ENCODE assay signal across 26 mouse cellular contexts in the genomic region with DNA sequence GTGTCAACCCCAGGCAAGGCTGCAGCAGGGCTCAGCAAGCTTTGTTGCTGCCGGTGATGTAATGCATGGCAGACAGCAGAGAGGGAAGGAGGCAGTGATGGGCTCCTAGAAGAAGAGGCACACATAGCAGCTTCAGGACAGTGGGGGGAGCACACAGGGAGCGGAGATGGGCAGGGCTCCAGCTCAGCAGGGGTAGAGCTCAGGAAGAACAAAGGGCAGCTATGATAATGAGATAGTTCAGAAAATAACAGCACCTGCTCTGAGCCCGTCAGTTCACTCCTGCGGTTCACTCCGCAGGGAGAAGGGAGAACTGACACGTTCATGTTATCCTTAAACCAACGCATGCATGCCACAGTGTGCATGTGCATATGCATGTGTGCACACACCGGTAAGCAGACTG. TPM values are rescaled to one million over a fixed set of nuclear protein-coding genes. Genes with fewer than 3 reads are reported as not detected.
DNase-seq lines count a peak whose midpoint lies in the region; ATAC-seq and TF ChIP-seq lines count a peak whose summit lies in the region.
"Had no signal": no experiment of that assay in that cellular context is flagged by ENCODE, and none has a peak within 500 bp of the region (broad histone marks: within the 10 kb centered on the region; RNA-seq: fewer than 3 reads in every experiment).

No protein-coding gene starts in this region.

- DNase-seq in cerebellum, adult 9-11 months: peak; percentile 65
- no peak for DNase-seq in cerebellum, adult 11 months
- peak; percentile 27 for DNase-seq in kidney, adult 2 months
- no peak for DNase-seq in kidney, postnatal 14 days
- peak; percentile 53 for DNase-seq in brain, adult 2 months (ENCODE audit: low read depth, low spot score)
- no peak for DNase-seq in hindbrain, embryonic 11.5 days (ENCODE audit: low spot score)
- no peak for DNase-seq in layer of hippocampus, postnatal 14 days (ENCODE audit: low spot score in 2 of 2)
- DNase-seq: adrenal gland, postnatal 10 days; embryo, embryonic 11 days; gastrocnemius, postnatal 10 days; heart, postnatal 10 days; lung, postnatal 36 days; right cerebral cortex, postnatal 25 days; spleen, adult 18-20 months; thymus, postnatal 25 days had no signal

- H3K27ac ChIP-seq in kidney, adult 2 months (ENCODE audit: insufficient read depth, low read depth, low read length): no peak overlapping the region
- H3K27ac ChIP-seq in ES-Bruce4 (ENCODE audit: insufficient read depth, low read length): no peak overlapping the region
- no peak overlapping the region for H3K27ac ChIP-seq in hindbrain, embryonic 11.5 days (ENCODE audit: low read depth, low read length)
- H3K27ac ChIP-seq: embryonic facial prominence, embryonic 12.5 days; heart, embryonic 13.5 days; hindbrain, embryonic 15.5 days; limb, embryonic 13.5 days; midbrain, embryonic 15.5 days had no signal

- H3K4me1 ChIP-seq in kidney, adult 2 months (ENCODE audit: control insufficient read depth, insufficient read depth, low read length): no peaks in the 10 kb centered on the region
- peaks cover 6% of the 10 kb centered on the region for H3K4me1 ChIP-seq in ES-Bruce4 (ENCODE audit: control insufficient read depth, insufficient read depth, low read length)
- H3K4me1 ChIP-seq in hindbrain, embryonic 11.5 days (replicated peaks; ENCODE audit: control insufficient read depth, insufficient read depth, low read length): no peaks in the 10 kb centered on the region
- H3K4me1 ChIP-seq: embryonic facial prominence, embryonic 12.5 days; heart, embryonic 13.5 days; hindbrain, embryonic 15.5 days; limb, embryonic 13.5 days; midbrain, embryonic 15.5 days had no signal

- no peak for TF ChIP-seq CTCF in kidney, adult 2 months (conservative IDR thresholded peaks at IDR 0.05; ENCODE audit: insufficient read depth, insufficient read length, low read depth, low read length)
- no peak for TF ChIP-seq CTCF in ES-Bruce4 (IDR thresholded peaks at IDR 0.05; ENCODE audit: low read depth, low read length)

- no peak for ATAC-seq in hindbrain, embryonic 11.5 days (ENCODE audit: low FRiP score)
- ATAC-seq: midbrain, embryonic 15.5 days had no signal

- TF ChIP-seq POLR2A in kidney, adult 2 months (IDR thresholded peaks at IDR 0.05; ENCODE audit: low read depth, low read length): no peak
- no peak for TF ChIP-seq POLR2A in ES-Bruce4 (IDR thresholded peaks at IDR 0.05; ENCODE audit: insufficient read depth, low read length)

- H3K36me3 ChIP-seq in kidney, adult 2 months (ENCODE audit: control insufficient read depth, insufficient read depth, low read length): no peaks in the 10 kb centered on the region
- peaks cover 3% of the 10 kb centered on the region; the same call in 1 of the 2 replicates for H3K36me3 ChIP-seq in ES-Bruce4 (ENCODE audit: control insufficient read depth, insufficient read depth, low read length, poor library complexity, severe bottlenecking)
- peaks cover 32% of the 10 kb centered on the region for H3K36me3 ChIP-seq in hindbrain, embryonic 11.5 days (ENCODE audit: control insufficient read depth, insufficient read depth, low read length)

- H3K27me3 ChIP-seq in kidney, adult 2 months (replicated peaks; ENCODE audit: control insufficient read depth, insufficient read depth, low read length): no peaks in the 10 kb centered on the region
- no peaks in the 10 kb centered on the region for H3K27me3 ChIP-seq in ES-Bruce4 (ENCODE audit: control insufficient read depth, insufficient read depth, low read length, poor library complexity, severe bottlenecking)
- no peaks in the 10 kb centered on the region for H3K27me3 ChIP-seq in hindbrain, embryonic 11.5 days (ENCODE audit: control insufficient read depth, insufficient read depth, low read length)
- H3K27me3 ChIP-seq: embryonic facial prominence, embryonic 12.5 days; heart, embryonic 13.5 days; hindbrain, embryonic 15.5 days; limb, embryonic 13.5 days; megakaryocyte, embryonic 14.5 days; midbrain, embryonic 15.5 days had no signal

- no peaks in the 10 kb centered on the region for H3K9me3 ChIP-seq in ES-Bruce4 (replicated peaks; ENCODE audit: control insufficient read depth, insufficient read depth, low read length, poor library complexity, severe bottlenecking)
- H3K9me3 ChIP-seq in hindbrain, embryonic 11.5 days (ENCODE audit: control insufficient read depth, low read length): no peaks in the 10 kb centered on the region
- H3K9me3 ChIP-seq: embryonic facial prominence, embryonic 12.5 days; heart, embryonic 13.5 days; hindbrain, embryonic 15.5 days; limb, embryonic 13.5 days; megakaryocyte, embryonic 14.5 days; midbrain, embryonic 15.5 days had no signal

- no peak overlapping the region for H3K4me3 ChIP-seq in kidney, adult 2 months (ENCODE audit: insufficient read depth, low read depth, low read length)
- no peak overlapping the region for H3K4me3 ChIP-seq in ES-Bruce4 (ENCODE audit: low read depth, low read length)
- H3K4me3 ChIP-seq in hindbrain, embryonic 11.5 days (ENCODE audit: low read depth, low read length): no peak overlapping the region
- H3K4me3 ChIP-seq: embryonic facial prominence, embryonic 12.5 days; heart, embryonic 13.5 days; hindbrain, embryonic 15.5 days; limb, embryonic 13.5 days; megakaryocyte, embryonic 14.5 days; midbrain, embryonic 15.5 days had no signal

- no peak overlapping the region for H3K9ac ChIP-seq in ES-Bruce4 (ENCODE audit: low read depth, poor library complexity, severe bottlenecking)
- H3K9ac ChIP-seq in hindbrain, embryonic 11.5 days (ENCODE audit: low read depth, low read length): no peak overlapping the region
- H3K9ac ChIP-seq: embryonic facial prominence, embryonic 12.5 days; heart, embryonic 13.5 days; hindbrain, embryonic 15.5 days; limb, embryonic 13.5 days; midbrain, embryonic 15.5 days had no signal

- 0 out of 2 replicates have a peak, but pooled peaks have one; percentile 16 for TF ChIP-seq EP300 in ES-Bruce4 (IDR thresholded peaks at IDR 0.05; ENCODE audit: insufficient read depth, low read depth, low read length)

- 65% methylated on average over 8 of the region's 8 CpGs for WGBS in kidney, adult 2 months
- 81% methylated on average over 8 of the region's 8 CpGs for WGBS in hindbrain, embryonic 11.5 days

- no peak overlapping the region for H3K4me2 ChIP-seq in hindbrain, embryonic 11.5 days (replicated peaks; ENCODE audit: low read depth, low read length)
- H3K4me2 ChIP-seq: embryonic facial prominence, embryonic 12.5 days; heart, embryonic 13.5 days; hindbrain, embryonic 15.5 days; limb, embryonic 13.5 days; liver, embryonic 11.5 days; midbrain, embryonic 15.5 days had no signal

RNA-seq across cellular contexts. Expression of gene Flywch1, which starts 12.6 kb away (rescaled TPM):
- polyA plus RNA-seq in kidney, adult 2 months (2012; rRNA removed): 41.7 and 45.2 TPM in 2 replicates
- polyA plus RNA-seq in ES-Bruce4 (2011; ENCODE audit: insufficient read depth, insufficient read length, low read depth, missing spikeins): 32.9 and 34.2 TPM in 2 replicates
- 127 and 135 TPM in 2 replicates for polyA plus RNA-seq in hindbrain, embryonic 11.5 days (2014; fragmentation: Nextera tagmentation; extraction: Ambion mirVana)
- total RNA-seq in layer of hippocampus, postnatal 14 days (2021): 100 to 1,000 TPM; 159 to 169 TPM

RNA-seq across cellular contexts. Expression of gene Kremen2, which starts 13.2 kb away (rescaled TPM):
- polyA plus RNA-seq in kidney, adult 2 months (2012; rRNA removed): 0.17 and 0.27 TPM in 2 replicates
- polyA plus RNA-seq in ES-Bruce4 (2011; ENCODE audit: insufficient read depth, insufficient read length, low read depth, missing spikeins): 0.57 and 1.4 TPM in 2 replicates
- polyA plus RNA-seq in hindbrain, embryonic 11.5 days (2014; fragmentation: Nextera tagmentation; extraction: Ambion mirVana): 2.0 and 2.6 TPM in 2 replicates
- under 1 TPM; 0.17 to 0.21 TPM for total RNA-seq in layer of hippocampus, postnatal 14 days (2021)
- total RNA-seq: adrenal gland, postnatal 10 days; gastrocnemius, postnatal 10 days; heart, postnatal 10 days; hematopoietic stem cell, adult 5-6 weeks had no signal
- polyA plus RNA-seq: liver, embryonic 16.5 days had no signal

RNA-seq across cellular contexts. Expression of gene Paqr4, which starts 18.1 kb away (rescaled TPM):
- polyA plus RNA-seq in kidney, adult 2 months (2012; rRNA removed): 9.7 and 10.8 TPM in 2 replicates
- 2.4 and 2.7 TPM in 2 replicates for polyA plus RNA-seq in ES-Bruce4 (2011; ENCODE audit: insufficient read depth, insufficient read length, low read depth, missing spikeins)
- polyA plus RNA-seq in hindbrain, embryonic 11.5 days (2014; fragmentation: Nextera tagmentation; extraction: Ambion mirVana): 28.0 and 28.9 TPM in 2 replicates
- total RNA-seq in layer of hippocampus, postnatal 14 days (2021): 10 to 100 TPM; 49.7 to 52.8 TPM

RNA-seq across cellular contexts. Expression of gene Flywch2, which starts 27.1 kb away (rescaled TPM):
- polyA plus RNA-seq in kidney, adult 2 months (2012; rRNA removed): 9.3 and 12.2 TPM in 2 replicates
- polyA plus RNA-seq in ES-Bruce4 (2011; ENCODE audit: insufficient read depth, insufficient read length, low read depth, missing spikeins): 10.7 and 13.1 TPM in 2 replicates
- polyA plus RNA-seq in hindbrain, embryonic 11.5 days (2014; fragmentation: Nextera tagmentation; extraction: Ambion mirVana): 27.7 and 30.5 TPM in 2 replicates
- total RNA-seq in layer of hippocampus, postnatal 14 days (2021): 10 to 100 TPM; 24.5 to 25.3 TPM
- total RNA-seq: neutrophil, adult 5-6 weeks had no signal

RNA-seq across cellular contexts. Expression of gene Srrm2, which starts 31.5 kb away (rescaled TPM):
- 394 and 443 TPM in 2 replicates for polyA plus RNA-seq in kidney, adult 2 months (2012; rRNA removed)
- 552 and 560 TPM in 2 replicates for polyA plus RNA-seq in ES-Bruce4 (2011; ENCODE audit: insufficient read depth, insufficient read length, low read depth, missing spikeins)
- 427 and 573 TPM in 2 replicates for polyA plus RNA-seq in hindbrain, embryonic 11.5 days (2014; fragmentation: Nextera tagmentation; extraction: Ambion mirVana)
- 100 to 1,000 TPM; 502 to 591 TPM for total RNA-seq in layer of hippocampus, postnatal 14 days (2021)

Comparison
In these comparisons a context has a peak if more than half of its experiments do, and no peak if none do; other contexts are left out.
1. DNase-seq: peak in cerebellum, adult 9-11 months (single experiment), kidney, adult 2 months (single experiment) and brain, adult 2 months (single experiment); none in cerebellum, adult 11 months (single experiment), kidney, postnatal 14 days (single experiment), hindbrain, embryonic 11.5 days (single experiment) and layer of hippocampus, postnatal 14 days (0 of 2).